Mouse (Mus musculus) ES-Bruce4 (cell line): ENCODE data around the gene Egln3.

ENCODE experiments used
- CTCF ChIP-seq: IDR thresholded peaks from one replicate; pipeline ENCODE4 v1.8.1; 2011; ENCODE audit warnings: low read depth, low read length
- POLR2A ChIP-seq: IDR thresholded peaks from one replicate; pipeline ENCODE4 v1.8.1; 2011; ENCODE audit warnings: low read length; ENCODE audit not compliant: insufficient read depth

GRCm38 (mm10) chr12:54186926-54187623, 16.6 kb downstream of the Egln3 start:
- TF ChIP-seq POLR2A (no peak), CTCF (no peak)
